Mouse (Mus musculus) limb, embryonic 13.5 days (tissue): Measurements from ENCODE around the gene Atf1. TPM values are rescaled to one million over a fixed set of nuclear protein-coding genes. Genes with fewer than 3 reads are reported as not detected.
"Not testable (repeated sequence)": the region's sequence is repeated elsewhere in the genome, so short reads cannot be mapped to it uniquely, and the experiment has no call there.

ENCODE experiments used
- ATAC-seq: fragments of 200-750 bp; cut with Nextera tagmentation; 2 replicates; pipeline ENCODE4 v1.8.0; 2017; ENCODE audit warnings: low read depth, moderate number of reproducible peaks, moderate TSS enrichment; ENCODE audit not compliant: low FRiP score
- H3K27ac ChIP-seq: fragments of 300-500 bp; sonication (generic); 2 replicates; pipeline ENCODE4 v1.5.1; 2015; ENCODE audit warnings: inconsistent platforms, mild to moderate bottlenecking, moderate library complexity
- H3K27me3 ChIP-seq: fragments of 300-500 bp; sonication (generic); 2 replicates; pipeline ENCODE4 v1.6.1; 2015; ENCODE audit warnings: mild to moderate bottlenecking, inconsistent platforms
- H3K36me3 ChIP-seq: fragments of 300-500 bp; sonication (generic); 2 replicates; pipeline ENCODE4 v1.6.1; 2015; ENCODE audit warnings: inconsistent platforms, mild to moderate bottlenecking, moderate library complexity
- H3K4me1 ChIP-seq: fragments of 300-500 bp; sonication (generic); 2 replicates; pipeline ENCODE4 v1.6.1; 2015; ENCODE audit warnings: inconsistent platforms
- H3K4me2 ChIP-seq: fragments of 300-500 bp; sonication (generic); replicated peaks from 2 replicates; pipeline ENCODE4 v1.6.1; 2015; ENCODE audit warnings: inconsistent platforms, mild to moderate bottlenecking, moderate library complexity
- H3K4me3 ChIP-seq: fragments of 300-500 bp; sonication (generic); 2 replicates; pipeline ENCODE4 v1.5.1; 2015; ENCODE audit warnings: moderate library complexity, mild to moderate bottlenecking, inconsistent platforms
- H3K9ac ChIP-seq: fragments of 300-500 bp; sonication (generic); 2 replicates; pipeline ENCODE4 v1.6.1; 2015; ENCODE audit warnings: mild to moderate bottlenecking, inconsistent platforms
- H3K9me3 ChIP-seq: fragments of 300-500 bp; sonication (generic); 2 replicates; pipeline ENCODE4 v1.6.1; 2016; ENCODE audit warnings: inconsistent platforms
- WGBS: fragments of 180-500 bp; shearing (Covaris S2); methylation state at CpG from one replicate; pipeline ENCODE4 v1.1.7; 2015; 5-methylcytosine and 5-hydroxymethylcytosine counted together
- polyA plus RNA-seq: library from polyadenylated mRNA; unstranded; fragments of >200 nt; fragmentation: Nextera tagmentation; extraction: Ambion mirVana; gene quantifications from 2 replicates; pipeline ENCODE4 v1.2.1, GENCODE M21; 2015

Gene Atf1
- polyA plus RNA-seq, 1 experiment from 2014 or later, result 46.4 TPM

DNA sequence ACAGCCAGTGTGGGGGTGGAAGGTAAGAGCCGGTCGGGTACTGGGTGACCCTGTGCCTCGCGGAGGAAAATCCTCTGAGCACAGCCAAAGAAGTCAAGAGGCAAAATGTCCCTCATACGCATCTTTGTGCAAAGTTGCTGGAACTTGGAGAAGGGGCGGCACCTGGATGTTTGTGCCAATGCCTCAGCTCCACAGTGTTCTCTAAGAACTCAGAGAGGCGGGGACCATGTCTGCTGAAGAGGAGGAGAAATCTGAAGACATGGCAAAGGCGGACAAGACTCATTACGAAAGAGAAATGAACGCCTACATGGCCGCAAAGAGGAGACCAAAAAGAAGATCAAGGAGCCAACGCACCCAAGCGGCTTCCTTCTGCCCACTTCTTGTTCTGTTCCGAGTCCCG, 73.9 kb downstream of the Atf1 start:
- Histone ChIP-seq H3K4me3 (no peak overlapping the region), H3K9ac (no peak overlapping the region), H3K4me1 (0 out of 2 replicates have a peak, but pooled peaks cover 4% of the 10 kb centered on the region), H3K36me3 (no peaks in the 10 kb centered on the region), H3K27me3 (no peaks in the 10 kb centered on the region), H3K4me2 (no peak overlapping the region), H3K9me3 (peaks cover 4% of the 10 kb centered on the region; the same call in 1 of the 2 replicates), H3K27ac (no peak overlapping the region)
- 86% methylated on average over 15 of the region's 15 CpGs for WGBS
- ATAC-seq, result no peak

DNA sequence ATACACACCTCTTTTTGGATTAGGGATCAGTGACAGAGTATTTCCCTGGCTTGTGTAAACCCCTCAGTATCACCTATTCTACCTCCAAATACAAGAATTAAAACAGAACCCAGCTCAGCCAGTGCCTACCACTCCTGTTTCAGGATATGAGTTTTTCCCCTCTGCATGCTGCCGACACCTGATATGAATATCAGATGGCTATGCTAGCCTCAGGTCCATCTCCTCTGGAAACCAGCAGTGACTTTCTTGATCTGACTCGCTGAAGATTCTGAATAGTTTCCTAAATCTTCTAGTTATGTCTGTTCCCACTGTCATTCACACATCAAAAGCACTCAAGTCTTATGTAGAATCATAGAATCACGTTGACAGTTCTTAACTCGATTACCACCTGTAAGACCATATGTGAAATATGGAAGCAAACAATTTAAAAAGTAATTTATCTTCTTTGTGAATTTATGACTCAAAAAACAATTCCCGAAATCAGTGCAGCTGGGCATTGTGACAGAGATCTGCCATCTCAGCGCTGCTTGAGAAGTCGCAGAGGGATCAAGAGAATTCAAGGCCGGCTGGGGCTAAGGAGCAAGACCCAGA, 75.9 kb downstream of the Atf1 start:
- Histone ChIP-seq H3K4me3 (peak overlapping the region; percentile 54), H3K9ac (no peak overlapping the region), H3K4me2 (peak overlapping the region; percentile 80), H3K9me3 (no peaks in the 10 kb centered on the region), H3K27ac (no peak overlapping the region), H3K27me3 (no peaks in the 10 kb centered on the region), H3K36me3 (no peaks in the 10 kb centered on the region), H3K4me1 (0 out of 2 replicates have a peak, but pooled peaks cover 4% of the 10 kb centered on the region)
- no peak for ATAC-seq
- 55% methylated on average over 8 of the region's 8 CpGs for WGBS

DNA sequence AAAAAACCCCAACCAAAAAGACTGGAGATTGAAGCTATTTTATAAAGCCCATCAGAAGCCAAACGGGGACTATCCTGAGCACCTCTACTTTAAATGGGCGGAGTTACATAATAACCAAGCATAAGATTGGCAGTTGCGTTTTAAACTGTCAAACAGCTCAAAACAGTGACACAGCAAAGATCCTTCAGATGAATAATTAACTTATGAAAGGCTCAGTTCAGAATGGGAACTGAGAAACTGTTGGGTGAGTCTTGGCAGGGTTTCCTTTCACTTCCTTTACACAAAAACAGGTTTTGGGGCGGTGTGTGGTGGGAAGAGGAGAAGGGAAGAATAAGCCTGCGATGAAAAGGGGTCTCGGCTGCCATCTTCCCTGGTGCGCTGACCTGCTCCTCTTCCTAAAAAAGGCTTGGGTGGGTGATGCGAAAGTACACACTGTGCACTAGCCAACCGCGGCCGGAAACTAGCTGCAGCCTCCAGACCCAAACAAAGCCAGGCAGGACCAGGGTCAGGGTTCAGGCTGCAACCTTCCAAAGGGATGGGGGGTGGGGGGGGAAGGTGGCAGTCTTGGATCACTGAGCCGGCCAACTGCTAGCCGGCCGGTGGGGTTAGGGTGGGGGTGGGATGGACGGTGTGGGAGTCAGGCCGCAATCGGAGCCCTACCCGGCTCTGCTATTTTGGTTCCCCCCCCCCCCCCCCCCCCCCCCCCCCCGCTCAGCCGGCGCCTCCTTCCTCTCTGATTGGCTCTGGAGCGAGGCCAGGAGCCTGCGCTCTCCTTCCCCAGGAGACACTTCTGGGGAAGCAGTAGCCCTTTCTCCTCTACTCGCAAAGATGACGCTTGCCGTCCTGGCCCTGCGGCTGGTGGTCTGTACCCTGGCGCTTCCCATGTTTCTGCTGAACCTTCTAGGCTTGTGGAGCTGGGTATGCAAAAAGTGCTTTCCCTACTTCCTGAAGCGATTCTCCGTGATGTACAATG, 76.7 kb downstream of the Atf1 start, which contains the start of gene Mettl7a1:
TSS of gene Mettl7a1 (plus strand) at position 122 of the 973 bp plus-strand sequence.
- H3K4me3 ChIP-seq, result peak within 1 kb of the TSS; percentile 54
- no peaks in the 10 kb centered on the region for H3K27me3 ChIP-seq
- peak within 1 kb of the TSS; percentile 68 for H3K9ac ChIP-seq
- peak within 1 kb of the TSS; percentile 61; the same call in 1 of the 2 replicates for H3K27ac ChIP-seq
- peak within 1 kb of the TSS; percentile 80 for H3K4me2 ChIP-seq
- H3K36me3 ChIP-seq, result no peaks in the 10 kb centered on the region
- no peaks in the 10 kb centered on the region for H3K9me3 ChIP-seq
- 0 out of 2 replicates have a peak, but pooled peaks cover 4% of the 10 kb centered on the region for H3K4me1 ChIP-seq
- peak; percentile 75 for ATAC-seq
- WGBS, result 5% methylated on average over 23 of the region's 30 CpGs

DNA sequence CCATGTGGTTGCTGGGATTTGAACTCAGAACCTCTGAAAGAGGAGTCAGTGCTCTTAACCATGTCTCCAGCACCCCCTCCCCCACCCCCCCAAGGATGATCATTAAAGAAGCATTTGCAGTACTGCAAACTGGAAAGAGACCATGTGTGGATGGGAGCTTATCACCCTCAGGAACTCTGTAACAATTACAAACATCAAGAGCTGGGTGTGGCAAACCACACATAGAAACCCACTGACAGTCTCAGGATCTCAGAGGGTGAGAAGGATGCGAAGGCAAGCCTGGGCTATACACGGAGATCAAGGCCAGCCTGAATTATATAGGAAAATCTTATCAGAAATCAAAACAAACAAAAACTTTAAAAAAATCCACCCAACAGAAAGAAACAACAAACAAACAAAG, 78.6 kb downstream of the Atf1 start:
- Histone ChIP-seq H3K9ac (no peak overlapping the region), H3K4me2 (no peak overlapping the region), H3K4me1 (0 out of 2 replicates have a peak, but pooled peaks cover 4% of the 10 kb centered on the region), H3K27me3 (no peaks in the 10 kb centered on the region), H3K27ac (no peak overlapping the region), H3K36me3 (no peaks in the 10 kb centered on the region), H3K9me3 (no peaks in the 10 kb centered on the region), H3K4me3 (no peak overlapping the region)
- ATAC-seq, result no peak
- 82% methylated on average over 2 of the region's 2 CpGs for WGBS

GRCm38 (mm10) chr15:100307438-100308096, 79.9 kb downstream of the Atf1 start:
- H3K4me3 ChIP-seq, H3K27me3 ChIP-seq, H3K9ac ChIP-seq, H3K4me2 ChIP-seq, H3K9me3 ChIP-seq, H3K36me3 ChIP-seq, H3K27ac ChIP-seq: not testable (repeated sequence)
- 0 out of 2 replicates have a peak, but pooled peaks have one; percentile 48 for ATAC-seq
- 0 out of 2 replicates have a peak, but pooled peaks cover 14% of the 10 kb centered on the region for H3K4me1 ChIP-seq
- 41% methylated on average over 11 of the region's 11 CpGs for WGBS

Other genes with a start within 250 kb of the Atf1 start
- gene Dip2b, start 189.2 kb upstream of the Atf1 start, polyA plus RNA-seq, result 11.0 and 11.1 TPM in 2 replicates
- not detected in 2 replicates for gene Tmprss12, start 53.0 kb downstream of the Atf1 start, polyA plus RNA-seq
- 3.0 and 4.4 TPM in 2 replicates for gene Mettl7a1, start 76.3 kb downstream of the Atf1 start, polyA plus RNA-seq
- 0.26 and 0.42 TPM in 2 replicates for gene Mettl7a3, start 107.1 kb downstream of the Atf1 start, polyA plus RNA-seq
- 0.10 TPM in 1 of 2 replicates, not detected in the other for gene Methig1, start 125.3 kb downstream of the Atf1 start, polyA plus RNA-seq
- gene Mettl7a2, start 125.4 kb downstream of the Atf1 start, polyA plus RNA-seq, result 0.11 TPM in 1 of 2 replicates, not detected in the other
- gene Higd1c, start 136.7 kb downstream of the Atf1 start, polyA plus RNA-seq, result not detected in 2 replicates
- gene Gm5475, start 194.3 kb downstream of the Atf1 start, polyA plus RNA-seq, result 0.05 TPM in 1 of 2 replicates, not detected in the other
- gene Slc11a2, start 197.3 kb downstream of the Atf1 start, polyA plus RNA-seq, result 18.7 and 25.3 TPM in 2 replicates
- gene Letmd1, start 241.2 kb downstream of the Atf1 start, polyA plus RNA-seq, result 34.1 and 34.3 TPM in 2 replicates